Mouse (Mus musculus) urinary bladder, postnatal 36 days (tissue): ENCODE measurements at regions not wholly inside any gene's neighbourhood (a gene's known extent, or its start where the extent isn't known, plus 50 kb on each side); places are given as distances from the start of the nearest gene placed in this dataset.
"Not testable (repeated sequence)": the region's sequence is repeated elsewhere in the genome, so short reads cannot be mapped to it uniquely, and the experiment has no call there.

Source experiments
- DNase-seq, 2 experiments: peaks; one replicate each; pipeline ENCODE4 v3.0.0; 2022; ENCODE audit warnings: low spot score in 2 of 2, mixed read lengths in 1 of 2

- DNase-seq: no peak
Measured at GRCm38 (mm10) chr3:8310379-8311128, 1299.3 kb downstream of the Zfp704 start.

DNA sequence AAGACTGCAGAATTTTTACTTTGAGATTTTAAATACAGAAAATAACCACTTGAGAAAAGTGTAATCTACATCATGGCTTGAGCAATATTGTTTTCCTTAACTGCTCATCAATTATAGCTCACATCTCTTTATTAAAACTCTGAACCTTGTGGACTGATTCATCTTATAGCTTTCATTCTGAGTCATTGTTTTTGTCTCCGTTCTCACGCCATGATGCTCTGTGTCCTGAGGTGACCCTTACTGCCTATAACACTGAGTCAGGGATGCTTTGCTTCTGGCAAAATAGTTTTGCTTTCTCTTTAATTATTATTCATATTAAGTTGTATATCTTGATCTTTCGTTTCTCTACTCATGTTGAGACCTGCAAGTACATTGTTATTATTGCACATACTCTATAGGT lies 1302.6 kb downstream of the Zfp704 start:
- DNase-seq: no peak

DNA sequence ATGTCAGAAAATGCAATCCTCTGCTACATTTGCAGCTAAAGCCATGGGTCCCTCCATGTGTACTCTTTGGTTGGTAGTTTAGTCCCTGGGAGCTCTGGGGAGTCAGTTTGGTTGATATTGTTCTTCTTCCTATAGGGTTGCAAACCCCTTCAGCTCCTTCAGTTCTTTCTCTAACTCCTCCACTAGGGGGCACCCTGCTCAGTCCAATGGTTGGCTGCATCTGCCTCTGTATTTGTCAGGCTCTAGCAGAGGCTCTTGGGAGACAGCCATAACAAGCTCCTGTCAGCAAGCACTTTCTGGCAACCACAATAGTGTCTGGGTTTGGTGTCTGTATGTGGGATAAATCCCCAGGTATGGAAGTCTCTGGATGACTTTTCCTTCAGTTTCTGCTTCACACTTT lies 1305.1 kb downstream of the Zfp704 start:
- no peak for DNase-seq

GRCm38 (mm10) chr3:8293036-8293435 lies 1316.8 kb downstream of the Zfp704 start:
- no peak for DNase-seq

- no peak for DNase-seq
Measured at GRCm38 (mm10) chr3:8289558-8289957, 1320.3 kb downstream of the Zfp704 start.

DNA sequence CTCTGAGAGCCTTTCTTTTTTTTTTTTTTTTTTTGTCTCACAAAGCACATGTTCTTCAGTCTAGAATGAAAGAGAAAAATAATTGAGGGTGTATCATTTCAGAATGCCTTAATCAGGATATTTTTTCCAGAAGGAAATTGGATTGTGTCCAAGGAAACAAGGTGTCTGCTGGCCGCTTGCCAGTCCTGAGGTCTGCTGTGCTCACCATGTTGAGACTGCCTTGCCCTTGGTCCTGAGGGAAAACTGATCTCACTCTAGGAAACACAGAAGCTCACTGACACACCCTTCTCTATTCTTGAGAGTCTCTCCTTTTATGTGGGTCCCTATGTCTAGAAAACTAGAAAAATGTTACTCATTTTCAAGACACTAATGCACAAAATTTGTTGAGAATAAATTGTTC lies 1321.4 kb downstream of the Zfp704 start:
- DNase-seq: no peak

DNA sequence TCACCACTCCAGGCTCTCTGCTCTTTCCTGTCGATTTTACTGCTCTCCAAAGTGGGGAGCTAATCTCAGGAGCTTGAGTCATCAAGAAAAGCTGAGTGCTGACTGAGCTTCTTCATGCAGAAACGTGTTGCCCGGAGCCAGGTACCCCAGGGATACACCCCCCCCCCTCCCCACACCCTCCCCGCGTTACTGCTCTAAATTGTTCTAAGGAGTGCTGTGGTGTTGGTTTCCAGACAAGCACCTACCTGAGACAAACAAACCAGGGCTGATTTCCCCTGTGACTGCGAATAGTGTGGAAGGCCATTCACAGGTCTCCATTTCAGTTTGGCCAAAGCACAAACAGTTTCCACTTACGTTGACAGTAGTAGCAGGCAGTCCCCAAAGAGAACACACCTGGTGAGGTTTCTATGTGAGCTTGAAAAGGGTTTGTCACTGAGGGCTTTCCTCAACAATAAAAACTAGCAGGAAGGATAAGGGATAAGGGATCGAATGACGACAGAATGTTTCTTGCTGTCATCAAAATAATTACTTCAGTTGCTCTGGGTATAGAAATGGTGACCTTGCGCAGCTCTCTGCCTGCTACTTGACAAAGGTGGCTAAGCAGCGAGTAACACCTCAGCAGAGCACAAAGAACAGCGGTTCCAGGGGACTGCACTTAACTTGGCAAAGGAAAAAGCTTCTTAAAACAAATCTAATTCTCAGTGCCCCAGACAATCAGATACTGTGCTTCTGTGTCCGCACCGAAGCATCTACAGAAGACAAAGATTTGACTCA lies 1325.0 kb downstream of the Zfp704 start:
- DNase-seq: no peak

- no peak for DNase-seq
Measured at GRCm38 (mm10) chr3:8282411-8282810, 1327.5 kb downstream of the Zfp704 start.

DNA sequence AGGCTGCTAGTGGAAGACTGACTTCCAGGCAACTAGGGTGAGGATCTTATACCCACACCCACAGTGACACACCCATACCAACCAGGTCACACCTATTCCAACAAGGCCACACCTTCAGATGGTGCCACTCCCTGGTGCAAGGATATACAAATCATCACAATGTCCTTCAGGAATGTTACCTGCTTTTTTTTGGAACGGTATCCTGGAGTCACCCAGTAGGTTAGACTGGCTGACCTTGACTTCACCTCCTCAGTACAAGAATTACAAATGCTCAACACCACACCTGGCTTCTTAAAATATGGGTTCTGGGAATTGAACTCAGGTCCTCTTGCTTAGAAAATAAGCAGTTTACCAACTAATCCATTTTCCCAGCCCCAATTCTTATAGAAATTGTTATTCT lies 1333.2 kb downstream of the Zfp704 start:
- DNase-seq: no peak

- DNase-seq: no peak
Measured at GRCm38 (mm10) chr3:8270935-8271298, 1339.0 kb downstream of the Zfp704 start.

DNA sequence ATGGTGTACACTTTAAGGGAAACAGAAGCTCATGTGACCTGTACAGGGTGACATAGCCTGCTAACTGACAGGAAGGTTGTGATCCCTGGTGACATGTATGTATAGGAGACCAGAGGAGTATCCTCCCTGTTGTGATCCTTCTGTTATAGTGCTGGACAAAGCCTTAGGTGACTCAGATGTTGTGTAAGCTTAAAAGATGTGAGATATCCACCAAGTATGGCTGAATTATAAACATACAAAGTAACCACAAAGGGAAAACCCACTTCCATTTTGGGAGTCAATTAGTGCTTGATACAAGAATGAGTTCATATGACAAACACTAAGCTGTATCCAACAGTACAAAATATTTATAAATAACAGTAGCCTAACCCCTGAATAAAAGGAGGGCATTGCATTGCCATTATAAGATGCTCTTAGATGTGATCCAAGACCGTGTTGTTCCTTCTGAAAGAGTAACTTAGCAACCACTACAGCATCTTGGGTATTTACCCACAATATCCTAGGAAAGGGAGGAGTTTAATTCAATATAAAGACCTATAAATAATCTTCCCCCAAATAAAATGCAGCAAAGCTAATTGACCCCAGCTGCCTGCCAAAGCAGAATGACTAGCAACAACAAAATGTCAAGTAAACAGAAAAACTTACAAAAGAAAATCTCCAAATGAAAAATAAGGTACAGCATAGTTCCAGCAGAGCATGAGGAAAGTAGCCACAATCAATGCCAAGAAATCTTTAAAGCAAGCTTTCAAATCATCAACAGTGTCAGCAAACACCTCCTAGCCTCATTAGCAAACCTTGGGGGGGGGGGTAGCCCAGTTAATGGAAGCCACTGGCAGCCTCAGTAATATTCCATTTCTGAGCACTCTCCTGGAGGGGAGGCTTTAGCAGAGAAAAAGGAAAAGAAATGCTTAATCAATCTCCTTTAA lies 1339.6 kb downstream of the Zfp704 start:
- peak in 1 of 2 experiments; percentile 10 for DNase-seq

GRCm38 (mm10) chr3:8265783-8266182 lies 1344.1 kb downstream of the Zfp704 start:
- peak in 1 of 2 experiments; percentile 9 for DNase-seq

- no peak for DNase-seq
Measured at GRCm38 (mm10) chr3:8264366-8265033, 1345.4 kb downstream of the Zfp704 start.

DNA sequence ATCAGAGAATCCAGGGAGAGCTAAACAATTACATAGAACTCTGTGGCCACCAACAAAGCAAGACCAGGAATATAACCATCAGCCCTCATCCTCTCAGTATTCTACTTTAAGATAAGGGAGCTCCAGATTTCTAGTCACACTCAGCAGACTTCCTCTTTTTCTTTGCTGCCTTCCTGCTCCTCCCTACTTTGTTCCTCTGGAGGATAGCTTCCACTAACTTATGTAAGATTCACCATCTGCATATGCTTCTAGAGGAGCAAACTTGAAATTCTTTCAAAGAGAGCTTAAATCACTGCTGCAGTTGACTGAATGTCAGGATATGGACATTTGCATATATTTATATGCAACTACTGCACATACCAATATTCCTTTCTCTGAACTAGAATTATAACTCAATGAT lies 1352.6 kb downstream of the Zfp704 start:
- no peak for DNase-seq

DNA sequence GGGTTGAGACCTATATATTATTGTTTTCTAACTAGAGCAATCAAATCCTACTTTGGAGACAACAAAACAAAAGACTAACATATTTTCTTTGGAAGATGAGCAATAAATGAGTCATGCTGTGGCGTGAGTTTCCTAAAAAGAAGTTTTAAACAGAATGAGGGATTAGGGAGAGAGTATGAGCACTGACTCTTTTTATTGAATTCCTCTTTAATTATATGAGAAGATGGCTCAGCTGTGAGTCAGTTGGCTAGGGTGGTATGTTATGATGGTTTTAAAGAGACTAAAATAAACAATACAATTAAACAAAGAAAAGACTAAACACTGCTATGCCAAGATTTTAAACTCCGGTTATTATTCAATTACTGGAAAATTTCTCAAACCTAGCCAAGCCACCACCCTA lies 1357.6 kb downstream of the Zfp704 start:
- DNase-seq: no peak

GRCm38 (mm10) chr3:8248911-8249310 lies 1361.0 kb downstream of the Zfp704 start:
- no peak for DNase-seq

GRCm38 (mm10) chr3:8245822-8246221 lies 1364.1 kb downstream of the Zfp704 start:
- peak; percentile 26 to 27 for DNase-seq

DNA sequence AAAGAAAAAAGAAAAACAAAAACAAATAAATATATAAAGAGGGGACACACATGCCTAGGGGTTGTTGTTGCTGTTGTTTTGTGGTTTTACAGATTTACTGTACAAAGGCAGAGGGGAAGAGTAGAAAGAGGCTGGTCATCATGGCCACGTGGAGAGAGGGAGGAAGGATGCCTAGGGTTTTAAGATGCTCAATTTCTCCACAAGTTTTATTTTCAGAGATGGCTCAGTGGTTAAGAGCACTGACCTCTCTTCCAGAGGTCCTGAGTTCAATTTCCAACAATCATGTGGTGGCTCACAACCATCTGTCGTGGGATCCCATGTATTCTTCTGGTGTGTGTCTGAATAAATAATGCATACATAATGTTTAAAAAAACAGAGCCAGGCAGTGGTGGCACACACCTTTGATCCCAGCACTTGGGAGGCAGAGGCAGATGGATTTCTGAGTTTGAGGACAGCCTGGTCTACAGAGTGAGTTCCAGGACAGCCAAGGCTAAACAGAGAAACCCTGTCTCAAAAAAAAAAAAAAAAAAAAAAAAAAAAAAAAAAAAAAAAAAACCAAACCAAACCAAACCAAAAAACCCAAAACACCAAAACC lies 1364.6 kb downstream of the Zfp704 start:
- not testable (repeated sequence) for DNase-seq

DNA sequence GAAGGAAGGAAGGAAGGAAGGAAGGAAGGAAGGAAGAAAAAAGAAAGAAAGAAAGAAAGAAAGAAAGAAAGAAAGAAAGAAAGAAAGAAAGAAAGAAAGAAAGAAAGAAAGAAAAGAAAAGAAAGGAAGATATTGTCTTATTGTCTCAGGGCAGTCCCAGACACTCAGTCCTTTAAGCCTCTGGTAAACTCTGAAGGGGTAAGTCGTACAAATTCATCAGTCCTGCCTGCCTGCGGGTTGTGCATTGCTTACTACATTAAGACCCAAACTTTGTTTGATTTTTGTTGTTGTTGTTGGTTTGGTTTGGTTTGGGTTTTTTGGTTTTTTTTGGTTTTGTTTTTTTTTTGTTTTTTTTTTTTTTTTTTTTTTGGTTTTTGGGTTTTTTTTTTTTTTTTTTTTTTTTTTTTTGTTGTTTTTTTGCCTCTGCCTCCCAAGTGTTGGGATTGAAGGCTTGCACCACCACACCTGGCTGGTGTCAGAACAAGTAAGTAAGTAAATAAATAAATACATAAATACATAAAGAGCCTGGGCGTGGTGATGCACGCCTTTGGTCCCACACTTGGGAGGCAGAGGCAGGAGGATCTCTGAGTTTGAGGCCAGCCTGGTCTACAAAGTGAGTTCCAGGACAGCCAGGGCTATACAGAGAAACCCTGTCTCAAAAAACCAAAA lies 1365.2 kb downstream of the Zfp704 start:
- not testable (repeated sequence) for DNase-seq

DNA sequence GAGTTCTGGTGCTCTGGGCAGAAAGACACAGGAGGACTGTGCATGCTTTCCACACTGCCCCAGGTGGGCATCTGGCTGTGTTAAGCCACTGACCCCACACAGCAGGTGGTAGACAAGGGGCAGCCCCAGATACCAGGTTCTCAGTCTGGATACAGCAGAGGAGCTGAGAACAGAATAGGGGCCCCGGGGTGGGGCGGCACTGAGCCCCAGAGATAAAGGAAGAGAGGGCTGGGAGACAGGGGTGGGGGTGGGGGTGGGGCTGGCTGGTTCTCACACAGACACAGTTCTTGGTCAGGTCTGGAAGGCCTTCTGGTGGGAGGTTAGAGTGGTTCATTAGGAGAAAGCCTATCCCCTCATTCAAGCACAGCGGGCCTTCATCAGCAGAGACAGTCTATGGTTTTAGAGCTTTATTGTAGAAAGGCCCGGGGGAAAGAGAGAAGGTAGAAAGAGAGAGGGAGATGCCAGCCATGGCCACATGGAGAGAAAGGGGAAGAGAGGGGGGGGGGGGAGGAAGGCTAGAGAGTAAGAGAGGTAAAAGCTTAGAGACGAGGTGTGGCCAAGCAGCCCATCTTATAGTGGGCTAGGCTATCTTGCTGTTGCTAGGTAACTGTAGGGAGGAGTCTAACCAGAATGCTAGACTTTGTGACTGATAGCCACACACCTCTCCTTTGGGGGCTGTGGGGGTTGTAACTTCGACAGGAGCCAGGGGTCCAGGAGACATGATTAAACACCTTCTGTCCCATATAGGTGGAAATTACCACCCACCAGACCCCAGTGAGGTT lies 1403.1 kb downstream of the Zfp704 start:
- DNase-seq: no peak
